Mouse (Mus musculus) lung, embryonic 16.5 days (tissue): ENCODE measurements around the gene Glp1r. TPM values are rescaled to one million over a fixed set of nuclear protein-coding genes. Genes with fewer than 3 reads are reported as not detected.

Source experiments
- ATAC-seq: fragments of 200-750 bp; cut with Nextera tagmentation; 2 replicates; pipeline ENCODE4 v1.8.0; 2017; ENCODE audit warnings: low read depth, mild to moderate bottlenecking, moderate library complexity
- H3K27ac ChIP-seq: fragments of 300-500 bp; sonication (generic); 2 replicates; pipeline ENCODE4 v1.5.1; 2014; ENCODE audit warnings: mild to moderate bottlenecking, control low read depth, low read length
- H3K27me3 ChIP-seq: fragments of 300-500 bp; sonication (generic); 2 replicates; pipeline ENCODE4 v1.6.1; 2014; ENCODE audit warnings: low read depth, low read length, mixed read lengths; ENCODE audit not compliant: control insufficient read depth, insufficient read depth
- H3K36me3 ChIP-seq: fragments of 300-500 bp; sonication (generic); 2 replicates; pipeline ENCODE4 v1.6.1; 2014; ENCODE audit warnings: low read length; ENCODE audit not compliant: control insufficient read depth, insufficient read depth
- H3K4me1 ChIP-seq: fragments of 300-500 bp; sonication (generic); replicated peaks from 2 replicates; pipeline ENCODE4 v1.6.1; 2014; ENCODE audit warnings: low read length, mixed read lengths; ENCODE audit not compliant: control insufficient read depth, insufficient read depth
- H3K4me2 ChIP-seq: fragments of 300-500 bp; sonication (generic); 2 replicates; pipeline ENCODE4 v1.6.1; 2014; ENCODE audit warnings: low read depth, low read length, control low read depth
- H3K4me3 ChIP-seq: fragments of 300-500 bp; sonication (generic); 2 replicates; pipeline ENCODE4 v1.5.1; 2014; ENCODE audit warnings: mild to moderate bottlenecking, low read length, control low read depth
- H3K9ac ChIP-seq: fragments of 300-500 bp; sonication (generic); 2 replicates; pipeline ENCODE4 v1.6.1; 2014; ENCODE audit warnings: low read length, control low read depth
- H3K9me3 ChIP-seq: fragments of 300-500 bp; sonication (generic); 2 replicates; pipeline ENCODE4 v1.6.1; 2016; ENCODE audit warnings: low read length; ENCODE audit not compliant: control insufficient read depth
- WGBS: fragments of 180-500 bp; shearing (Covaris S2); extraction: QIAGEN DNeasy Blood & Tissue Kit; methylation state at CpG from one replicate; pipeline ENCODE4 v1.1.7; 2014; 5-methylcytosine and 5-hydroxymethylcytosine counted together
- microRNA-seq: library from miRNA; unstranded; fragments of <30 nt; microRNA quantifications from one replicate; pipeline ENCODE4, GENCODE M21; 2016
- polyA plus RNA-seq: library from polyadenylated mRNA; unstranded; fragments of >200 nt; fragmentation: Nextera tagmentation; extraction: Ambion mirVana; gene quantifications from 2 replicates; pipeline ENCODE4 v1.2.1, GENCODE M21; 2015

Gene Glp1r
- polyA plus RNA-seq, 1 experiment from 2014 or later: 12.9 TPM

DNA sequence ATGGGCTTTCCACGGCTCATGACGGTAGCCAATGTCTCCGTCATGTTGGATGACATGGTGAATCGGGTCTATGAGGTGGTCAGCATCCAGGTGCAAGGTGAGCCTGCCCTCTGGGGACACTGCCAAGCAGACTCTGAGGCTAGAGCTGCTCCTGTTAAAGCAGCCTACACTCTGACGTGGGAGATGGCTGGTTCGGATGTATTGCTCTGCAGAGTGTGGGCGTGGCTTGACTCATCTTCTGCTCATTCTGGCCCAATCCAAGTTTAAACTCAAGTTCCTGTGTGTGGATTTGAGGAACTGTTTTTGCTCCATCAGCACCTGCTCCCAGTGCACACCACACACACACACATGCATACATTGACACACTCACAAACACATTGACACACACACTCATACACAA is 70.3 kb downstream of the Glp1r start:
- H3K27ac ChIP-seq: no peak overlapping the region
- H3K9ac ChIP-seq: no peak overlapping the region
- H3K4me1 ChIP-seq: peaks cover 7% of the 10 kb centered on the region
- no peaks in the 10 kb centered on the region for H3K9me3 ChIP-seq
- ATAC-seq: no peak
- H3K27me3 ChIP-seq: no peaks in the 10 kb centered on the region
- no peak overlapping the region for H3K4me2 ChIP-seq
- WGBS: 76% methylated on average over 7 of the region's 7 CpGs
- no peak overlapping the region for H3K4me3 ChIP-seq
- H3K36me3 ChIP-seq: no peaks in the 10 kb centered on the region

GRCm38 (mm10) chr17:30973332-30973731 is 71.7 kb downstream of the Glp1r start:
- Histone ChIP-seq H3K4me3 (no peak overlapping the region), H3K4me2 (no peak overlapping the region), H3K27me3 (no peaks in the 10 kb centered on the region), H3K9ac (no peak overlapping the region), H3K36me3 (no peaks in the 10 kb centered on the region), H3K27ac (peak overlapping the region; percentile 54; the same call in 1 of the 2 replicates), H3K4me1 (peaks cover 7% of the 10 kb centered on the region), H3K9me3 (no peaks in the 10 kb centered on the region)
- ATAC-seq: peak; percentile 87
- 40% methylated on average over 6 of the region's 6 CpGs for WGBS

DNA sequence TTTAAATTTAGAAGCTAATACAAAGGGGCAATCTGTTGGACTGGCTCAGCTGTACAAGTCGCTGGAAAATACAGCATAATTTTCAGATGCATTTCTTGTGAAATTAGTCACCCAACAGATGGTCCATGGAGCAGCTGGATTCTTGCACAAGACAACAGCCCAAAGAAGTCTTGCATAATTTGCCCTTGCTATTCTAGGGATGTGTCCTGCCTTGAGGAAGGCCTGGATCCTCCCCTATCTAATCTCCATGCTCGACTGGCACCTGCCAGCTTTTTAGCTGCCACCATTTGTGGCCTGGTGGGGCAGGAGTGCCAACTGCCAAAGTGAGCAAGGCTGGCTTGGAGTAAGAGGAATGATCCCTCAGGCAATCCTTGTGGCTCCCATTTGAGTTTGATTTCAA is 75.7 kb downstream of the Glp1r start:
- H3K4me1 ChIP-seq: peaks cover 7% of the 10 kb centered on the region
- no peak overlapping the region for H3K27ac ChIP-seq
- ATAC-seq: no peak; the same call in 1 of the 2 replicates
- no peak overlapping the region for H3K4me2 ChIP-seq
- H3K9me3 ChIP-seq: no peaks in the 10 kb centered on the region
- H3K36me3 ChIP-seq: no peaks in the 10 kb centered on the region
- 44% methylated on average over 2 of the region's 2 CpGs for WGBS
- H3K27me3 ChIP-seq: no peaks in the 10 kb centered on the region
- no peak overlapping the region for H3K9ac ChIP-seq
- no peak overlapping the region for H3K4me3 ChIP-seq

GRCm38 (mm10) chr17:30978556-30978955 is 76.9 kb downstream of the Glp1r start:
- WGBS: 55% methylated on average over 10 of the region's 10 CpGs
- Histone ChIP-seq H3K36me3 (no peaks in the 10 kb centered on the region), H3K4me1 (peaks cover 6% of the 10 kb centered on the region), H3K27me3 (no peaks in the 10 kb centered on the region), H3K27ac (no peak overlapping the region), H3K4me2 (no peak overlapping the region), H3K9me3 (no peaks in the 10 kb centered on the region), H3K4me3 (no peak overlapping the region), H3K9ac (no peak overlapping the region)
- no peak for ATAC-seq

DNA sequence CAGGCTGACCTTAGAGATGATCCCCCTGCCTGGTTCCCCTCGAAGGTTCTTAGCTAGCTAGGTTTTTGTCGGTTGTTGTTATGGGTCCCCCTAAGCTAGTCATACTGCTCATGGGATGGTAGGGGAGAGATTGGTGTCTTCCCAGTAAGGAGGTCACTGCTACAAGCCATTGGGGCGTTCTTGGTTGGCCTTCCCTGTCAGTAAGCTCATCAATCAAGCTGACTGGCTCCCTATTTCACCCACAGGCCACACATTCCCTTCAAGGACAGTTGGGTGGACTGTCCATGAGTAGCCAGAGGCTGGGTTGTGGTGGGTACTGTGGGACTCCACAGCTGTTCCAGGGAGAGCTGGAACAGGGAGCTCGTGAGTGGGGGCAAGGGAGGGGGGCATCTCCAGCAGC is 81.9 kb downstream of the Glp1r start:
- Histone ChIP-seq H3K4me3 (no peak overlapping the region), H3K4me2 (no peak overlapping the region), H3K27me3 (no peaks in the 10 kb centered on the region), H3K36me3 (no peaks in the 10 kb centered on the region), H3K4me1 (no peaks in the 10 kb centered on the region), H3K9me3 (no peaks in the 10 kb centered on the region), H3K9ac (no peak overlapping the region), H3K27ac (no peak overlapping the region)
- no peak for ATAC-seq
- WGBS: 41% methylated on average over 4 of the region's 4 CpGs

DNA sequence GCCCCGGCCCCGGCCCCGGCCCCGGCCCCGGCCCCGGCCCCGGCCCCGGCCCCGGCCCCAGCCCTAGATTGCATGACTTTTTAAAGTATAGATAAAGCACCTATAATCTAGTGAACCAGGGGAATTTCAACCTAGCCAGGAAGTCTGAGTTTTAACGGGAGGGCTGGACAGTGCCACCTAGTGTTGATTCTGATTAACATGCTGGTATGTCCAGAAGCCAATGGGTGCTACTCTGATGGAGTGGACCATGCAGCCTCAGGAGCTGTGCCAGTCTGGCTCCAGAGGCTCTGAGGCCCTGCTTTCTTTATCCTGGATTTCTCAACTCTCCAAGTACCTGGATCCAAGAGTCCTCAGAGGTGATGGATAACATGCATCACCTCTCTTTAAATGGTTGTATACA is 88.6 kb downstream of the Glp1r start:
- H3K36me3 ChIP-seq: no peaks in the 10 kb centered on the region
- no peaks in the 10 kb centered on the region for H3K9me3 ChIP-seq
- H3K4me3 ChIP-seq: no peak overlapping the region
- no peaks in the 10 kb centered on the region for H3K4me1 ChIP-seq
- no peak overlapping the region for H3K27ac ChIP-seq
- no peak overlapping the region for H3K4me2 ChIP-seq
- 59% methylated on average over 10 of the region's 10 CpGs for WGBS
- ATAC-seq: no peak
- H3K9ac ChIP-seq: no peak overlapping the region
- no peaks in the 10 kb centered on the region for H3K27me3 ChIP-seq

Small RNA genes lying within 50 kb of the gene (microRNA-seq; reads per million reads assigned to microRNA genes)
- not detected for gene Gm24026

Other genes starting within 250 kb of the Glp1r start
- gene Umodl1, start 52.8 kb downstream of the Glp1r start, polyA plus RNA-seq: 0.44 and 0.74 TPM in 2 replicates
- gene Abcg1, start 155.9 kb downstream of the Glp1r start, polyA plus RNA-seq: 12.9 and 15.1 TPM in 2 replicates
- gene Tff3, start 227.8 kb downstream of the Glp1r start, polyA plus RNA-seq: 0.58 and 1.6 TPM in 2 replicates
- gene Tff2, start 242.5 kb downstream of the Glp1r start, polyA plus RNA-seq: 0.46 TPM in 1 of 2 replicates, not detected in the other